Mouse (Mus musculus): Measurements from ENCODE around the gene Cd247. TPM values are rescaled to one million over a fixed set of nuclear protein-coding genes. Genes with fewer than 3 reads are reported as not detected.

Gene Cd247
- polyA plus RNA-seq, 1 experiment from 2014 or later: 282 TPM

GRCm38 (mm10) chr1:165852131-165852530, 63.6 kb downstream of the Cd247 start:
- DNase-seq (ENCODE audit: low spot score): no peak

GRCm38 (mm10) chr1:165853131-165853721, 64.7 kb downstream of the Cd247 start:
- DNase-seq (ENCODE audit: low spot score): no peak

GRCm38 (mm10) chr1:165853729-165854420, 65.4 kb downstream of the Cd247 start:
- DNase-seq (ENCODE audit: low spot score): peak; percentile 88

- no peak for DNase-seq (ENCODE audit: low spot score)
Observed at GRCm38 (mm10) chr1:165855759-165856545, 67.5 kb downstream of the Cd247 start.

GRCm38 (mm10) chr1:165857279-165857678, 68.8 kb downstream of the Cd247 start:
- DNase-seq (ENCODE audit: low spot score): no peak

GRCm38 (mm10) chr1:165858356-165858755, 69.9 kb downstream of the Cd247 start:
- peak; percentile 60 for DNase-seq (ENCODE audit: low spot score)

GRCm38 (mm10) chr1:165860373-165861234, 72.1 kb downstream of the Cd247 start:
- DNase-seq (ENCODE audit: low spot score): no peak

GRCm38 (mm10) chr1:165861235-165861609, 72.7 kb downstream of the Cd247 start:
- DNase-seq (ENCODE audit: low spot score): no peak

- no peak for DNase-seq (ENCODE audit: low spot score)
Observed at GRCm38 (mm10) chr1:165862059-165862458, 73.6 kb downstream of the Cd247 start.

- DNase-seq (ENCODE audit: low spot score): no peak
Observed at GRCm38 (mm10) chr1:165864864-165865795, 76.6 kb downstream of the Cd247 start.

- no peak for DNase-seq (ENCODE audit: low spot score)
Observed at GRCm38 (mm10) chr1:165866630-165867280, 78.3 kb downstream of the Cd247 start.

- no peak for DNase-seq (ENCODE audit: low spot score)
Observed at GRCm38 (mm10) chr1:165868659-165869058, 80.2 kb downstream of the Cd247 start.

- DNase-seq (ENCODE audit: low spot score): no peak
Observed at GRCm38 (mm10) chr1:165874645-165875044, 86.2 kb downstream of the Cd247 start.

- DNase-seq (ENCODE audit: low spot score): no peak
Observed at GRCm38 (mm10) chr1:165875520-165876284, 87.2 kb downstream of the Cd247 start.

GRCm38 (mm10) chr1:165878751-165879150, 90.3 kb downstream of the Cd247 start:
- no peak for DNase-seq (ENCODE audit: low spot score)

- DNase-seq (ENCODE audit: low spot score): no peak
Observed at GRCm38 (mm10) chr1:165882146-165882900, 93.8 kb downstream of the Cd247 start.

GRCm38 (mm10) chr1:165891686-165892085, 103.2 kb downstream of the Cd247 start:
- peak; percentile 39 for DNase-seq (ENCODE audit: low spot score)

- no peak for DNase-seq (ENCODE audit: low spot score)
Observed at GRCm38 (mm10) chr1:165903596-165903995, 115.1 kb downstream of the Cd247 start.

Data from thymus, postnatal 0 days (tissue).